Mouse (Mus musculus) cerebellum, adult 8-10 months (tissue): ENCODE measurements around the gene Adgra3.
A peak's percentile ranks its signal among the peaks of the same experiment; 100 is the strongest.

Experiments
- DNase-seq: peaks from one replicate; pipeline ENCODE4 v3.0.0; 2022

The Adgra3 gene

DNA sequence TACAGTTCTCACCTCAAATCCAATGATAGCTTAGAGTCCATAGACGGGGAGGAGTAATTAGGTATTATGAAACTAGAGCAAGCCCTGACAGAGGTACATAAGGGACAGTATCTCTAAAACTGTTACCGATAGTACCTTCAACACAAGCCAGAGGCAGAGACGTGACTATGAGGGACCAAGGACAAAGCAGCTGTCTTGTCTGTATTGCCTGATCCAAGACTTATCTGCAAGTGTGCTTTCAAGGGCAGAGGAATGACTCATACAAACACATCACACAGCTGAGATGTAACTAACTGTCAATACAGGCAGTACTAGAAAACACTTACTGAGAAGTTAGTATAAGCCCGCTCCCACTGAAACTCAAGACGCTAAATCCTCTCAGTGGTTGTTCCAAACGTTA, 91.1 kb downstream of the Adgra3 start:
- DNase-seq: no peak

GRCm38 (mm10) chr5:49965810-49966209, 93.0 kb downstream of the Adgra3 start:
- DNase-seq: no peak

DNA sequence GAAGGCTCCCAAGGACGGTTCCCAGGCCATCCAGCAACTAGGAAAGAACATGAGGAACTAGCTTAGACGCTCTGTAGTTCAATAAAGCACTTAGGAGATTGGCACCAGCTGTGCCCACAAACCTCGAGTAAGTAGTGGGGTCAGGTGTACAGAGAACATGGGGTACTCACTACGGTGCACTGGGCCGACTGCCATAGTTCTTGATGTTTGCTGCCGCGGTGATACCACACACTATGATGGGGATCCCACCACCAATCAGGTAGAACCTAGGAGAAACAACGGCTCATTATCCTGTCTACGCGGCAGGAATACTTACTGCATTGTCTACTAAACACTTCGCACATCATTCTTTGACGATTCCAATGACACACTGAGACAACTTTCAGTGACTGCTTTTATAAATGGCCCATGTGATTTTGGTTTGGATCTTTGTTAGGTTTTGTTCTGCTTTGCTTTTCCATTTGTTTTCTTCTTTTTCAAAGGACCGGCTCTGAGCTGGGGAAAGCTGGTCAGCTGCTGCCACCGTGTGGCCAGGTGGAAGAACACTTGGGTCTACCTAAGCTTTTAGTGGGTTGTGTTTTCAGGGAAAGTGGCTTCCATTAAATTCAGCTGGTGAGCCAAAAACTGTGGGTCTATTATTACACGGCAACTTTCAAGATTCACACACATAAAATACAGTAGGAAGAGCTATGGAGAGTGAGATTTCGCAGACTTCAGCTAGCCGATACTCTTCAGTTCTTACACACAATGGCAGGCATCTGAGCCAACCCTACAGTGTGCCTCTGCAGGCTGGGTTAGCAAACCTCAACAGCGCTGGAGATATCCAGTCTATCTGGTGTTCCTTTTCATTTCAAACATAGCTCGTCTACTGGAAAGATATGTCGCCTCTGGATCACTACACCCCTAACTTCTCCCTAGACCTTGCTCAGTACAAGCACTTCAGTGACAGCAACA, 97.1 kb downstream of the Adgra3 start:
- peak; percentile 73 for DNase-seq

GRCm38 (mm10) chr5:49936354-49936753, 122.5 kb downstream of the Adgra3 start:
- no peak for DNase-seq

- DNase-seq: peak; percentile 15
Observed at GRCm38 (mm10) chr5:49924712-49925111, 134.1 kb downstream of the Adgra3 start.

DNA sequence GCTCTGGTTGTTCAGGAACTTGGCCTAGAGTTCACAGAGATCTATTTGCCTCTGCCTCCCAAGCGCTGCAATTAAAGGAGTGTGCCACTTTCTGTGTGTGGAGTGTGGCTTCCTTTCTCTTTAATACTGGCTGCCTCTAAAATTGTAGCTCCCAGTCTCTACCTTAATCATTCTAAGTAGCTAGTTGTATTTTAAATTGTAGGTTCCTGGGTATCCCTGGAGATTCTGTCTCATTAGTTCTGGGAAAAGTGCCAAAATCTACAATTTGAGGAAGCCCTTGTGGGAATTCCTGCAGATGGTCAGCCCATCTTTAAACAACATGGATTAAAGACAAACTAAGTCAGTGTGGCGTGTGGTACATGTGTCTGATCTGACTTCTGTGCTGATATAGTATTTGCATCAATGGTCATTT, 143.1 kb downstream of the Adgra3 start:
- no peak for DNase-seq
